Comparison of ENCODE assay signal across 7 mouse cellular contexts in genomic region chr4:143112985-143113384, GRCm38 (mm10).
DNase-seq lines count a peak whose midpoint lies in the region; TF ChIP-seq lines count a peak whose summit lies in the region.

No protein-coding gene starts in this region.

- no peak overlapping the region for H3K27ac ChIP-seq in small intestine, adult 2 months (ENCODE audit: insufficient read depth, low read depth, low read length)

- peaks cover 26% of the 10 kb centered on the region for H3K36me3 ChIP-seq in small intestine, adult 2 months (ENCODE audit: control insufficient read depth, insufficient read depth, low read length)

- DNase-seq in 3T3-L1 (ENCODE audit: low read depth, low spot score) (peak; percentile 59), 416B (ENCODE audit: low read depth) (peak; percentile 35)
- peak; percentile 89 for DNase-seq in adrenal gland, postnatal 14 days
- DNase-seq in embryo, embryonic 11 days = peak; percentile 65
- peak; percentile 74 for DNase-seq in induced T-regulatory cell, adult 2 months (ENCODE audit: low read depth)
- peak; percentile 82 for DNase-seq in lung, postnatal 10 days

- H3K27me3 ChIP-seq in small intestine, adult 2 months (ENCODE audit: control insufficient read depth, insufficient read depth, low read length) = no peaks in the 10 kb centered on the region

- TF ChIP-seq CTCF in small intestine, adult 2 months (IDR thresholded peaks at IDR 0.05; ENCODE audit: extremely low read depth, insufficient read length, insufficient replicate concordance, low read depth, low read length) = peak; percentile 63; the same call in 1 of the 2 replicates

- no peak for TF ChIP-seq POLR2A in small intestine, adult 2 months (IDR thresholded peaks at IDR 0.05; ENCODE audit: low read depth, low read length)

- WGBS in small intestine, adult 2 months = 55% methylated on average over 6 of the region's 6 CpGs

- H3K4me1 ChIP-seq in small intestine, adult 2 months (ENCODE audit: control insufficient read depth, insufficient read depth, insufficient read length, low read length) = peaks cover 5% of the 10 kb centered on the region

- H3K4me3 ChIP-seq in small intestine, adult 2 months (ENCODE audit: low read depth, low read length) = no peak overlapping the region

Comparison
In these comparisons a context has a peak if more than half of its experiments do, and no peak if none do; other contexts are left out.
1. DNase-seq: peak in every context shown above with its lines; median percentile 89 in adrenal gland, postnatal 14 days; 82 in lung, postnatal 10 days; 74 in induced T-regulatory cell, adult 2 months; 65 in embryo, embryonic 11 days; 59 in 3T3-L1; 35 in 416B.